In genomic region chr19:23535700-23536099, GRCm38 (mm10) we compare ENCODE assay signal across 33 mouse cellular contexts.
"Had no signal": no experiment of that assay in that cellular context is flagged by ENCODE, and none has a peak within 500 bp of the region (broad histone marks: within the 10 kb centered on the region; RNA-seq: fewer than 3 reads in every experiment).

No protein-coding gene starts in this region.

- H3K4me1 ChIP-seq: limb, embryonic 10.5 days; limb, embryonic 12.5 days; limb, embryonic 15.5 days; liver, embryonic 12.5 days; liver, embryonic 13.5 days; liver, embryonic 15.5 days; lung, embryonic 15.5 days; megakaryocyte, embryonic 14.5 days; midbrain, embryonic 10.5 days; midbrain, embryonic 13.5 days; midbrain, embryonic 15.5 days; neural tube, embryonic 13.5 days had no signal

- H3K9me3 ChIP-seq: limb, embryonic 10.5 days; limb, embryonic 12.5 days; limb, embryonic 13.5 days; limb, embryonic 15.5 days; liver, embryonic 12.5 days; liver, embryonic 13.5 days; liver, embryonic 15.5 days; lung, embryonic 15.5 days; megakaryocyte, embryonic 14.5 days; midbrain, embryonic 10.5 days; midbrain, embryonic 12.5 days; midbrain, embryonic 13.5 days; midbrain, embryonic 15.5 days; neural tube, embryonic 12.5 days; neural tube, embryonic 13.5 days had no signal

- H3K36me3 ChIP-seq: limb, embryonic 10.5 days; limb, embryonic 12.5 days; limb, embryonic 13.5 days; limb, embryonic 15.5 days; liver, embryonic 12.5 days; liver, embryonic 13.5 days; liver, embryonic 15.5 days; lung, embryonic 15.5 days; midbrain, embryonic 10.5 days; midbrain, embryonic 12.5 days; midbrain, embryonic 13.5 days; midbrain, embryonic 15.5 days; neural tube, embryonic 12.5 days; neural tube, embryonic 13.5 days had no signal

- H3K4me2 ChIP-seq: limb, embryonic 12.5 days; limb, embryonic 13.5 days; limb, embryonic 15.5 days; liver, embryonic 11.5 days; liver, embryonic 12.5 days; liver, embryonic 13.5 days; liver, embryonic 15.5 days; lung, embryonic 14.5 days; lung, embryonic 15.5 days; midbrain, embryonic 11.5 days; midbrain, embryonic 12.5 days; midbrain, embryonic 13.5 days; midbrain, embryonic 15.5 days; neural tube, embryonic 12.5 days; neural tube, embryonic 13.5 days had no signal

- ATAC-seq: liver, embryonic 12.5 days; liver, postnatal 0 days; lung, postnatal 0 days; midbrain, embryonic 13.5 days; midbrain, embryonic 15.5 days; midbrain, embryonic 16.5 days had no signal

- DNase-seq: left cerebral cortex, postnatal 4 days; liver; liver, embryonic 13.5 days; liver, postnatal 0 days; lung, adult 18-20 months; lung, adult 2 months; lung, embryonic 14.5 days; lung, postnatal 10 days; lung, postnatal 14 days; lung, postnatal 36 days; lung, postnatal 4 days; midbrain, embryonic 14.5 days had no signal

- H3K4me3 ChIP-seq: limb, embryonic 10.5 days; limb, embryonic 12.5 days; limb, embryonic 13.5 days; limb, embryonic 15.5 days; liver, embryonic 12.5 days; liver, embryonic 13.5 days; liver, embryonic 15.5 days; lung, embryonic 15.5 days; megakaryocyte, embryonic 14.5 days; midbrain, embryonic 10.5 days; midbrain, embryonic 12.5 days; midbrain, embryonic 13.5 days; midbrain, embryonic 15.5 days; myocyte; neural tube, embryonic 12.5 days; neural tube, embryonic 13.5 days had no signal

- H3K27ac ChIP-seq: limb, embryonic 10.5 days; limb, embryonic 12.5 days; limb, embryonic 13.5 days; limb, embryonic 15.5 days; liver, embryonic 12.5 days; liver, embryonic 13.5 days; liver, embryonic 14.5 days; liver, embryonic 15.5 days; lung, embryonic 15.5 days; macrophage; midbrain, embryonic 10.5 days; midbrain, embryonic 12.5 days; midbrain, embryonic 13.5 days; midbrain, embryonic 15.5 days; neural tube, embryonic 12.5 days; neural tube, embryonic 13.5 days had no signal

- H3K27me3 ChIP-seq: limb, embryonic 12.5 days; limb, embryonic 13.5 days; limb, embryonic 15.5 days; liver, embryonic 12.5 days; liver, embryonic 13.5 days; liver, embryonic 15.5 days; lung, embryonic 15.5 days; megakaryocyte, embryonic 14.5 days; midbrain, embryonic 12.5 days; midbrain, embryonic 13.5 days; midbrain, embryonic 15.5 days; neural tube, embryonic 12.5 days; neural tube, embryonic 13.5 days had no signal

- H3K9ac ChIP-seq: limb, embryonic 12.5 days; limb, embryonic 13.5 days; limb, embryonic 15.5 days; liver, embryonic 12.5 days; liver, embryonic 13.5 days; liver, embryonic 14.5 days; liver, embryonic 15.5 days; liver, postnatal 0 days; lung, embryonic 14.5 days; lung, embryonic 15.5 days; midbrain, embryonic 12.5 days; midbrain, embryonic 13.5 days; midbrain, embryonic 15.5 days; neural tube, embryonic 12.5 days; neural tube, embryonic 13.5 days had no signal
